23 mouse cellular contexts compared by ENCODE assay signal in the genomic region with DNA sequence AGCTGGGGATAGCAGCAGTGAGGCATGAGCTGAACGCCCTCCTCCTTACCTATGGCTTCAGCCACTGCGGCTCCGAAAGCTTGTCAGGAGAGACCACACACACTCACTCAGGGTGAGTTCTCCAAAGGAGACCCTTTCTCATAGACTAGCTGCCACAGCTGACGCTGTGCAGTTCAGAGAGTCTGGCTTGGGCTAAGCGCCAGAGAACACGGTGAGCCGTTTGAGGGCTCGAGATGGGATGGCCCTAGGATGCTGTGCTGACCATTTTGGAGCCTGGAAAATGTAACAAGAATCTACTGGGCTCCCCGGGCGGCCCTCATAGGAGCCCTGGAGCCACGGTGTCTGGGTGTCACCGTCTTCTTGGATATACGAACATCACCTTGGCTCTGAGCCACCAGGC.
"Had no signal": no experiment of that assay in that cellular context is flagged by ENCODE, and none has a peak within 500 bp of the region (broad histone marks: within the 10 kb centered on the region; RNA-seq: fewer than 3 reads in every experiment).

No protein-coding gene starts in this region.

- DNase-seq: kidney, adult 8-10 months; kidney, postnatal 10 days; kidney, postnatal 36 days; layer of hippocampus, postnatal 36 days; liver; liver, embryonic 13.5 days; lung, adult 2 months; lung, postnatal 14 days; lung, postnatal 4 days; right cerebral cortex, adult 18-20 months; right cerebral cortex, postnatal 14 days; right cerebral cortex, postnatal 4 days; thymus, adult 2 months; thymus, postnatal 14 days; thymus, postnatal 4 days had no signal

- H3K9ac ChIP-seq: kidney, embryonic 15.5 days; limb, embryonic 13.5 days; liver, embryonic 13.5 days; midbrain, embryonic 12.5 days; midbrain, embryonic 15.5 days; neural tube, embryonic 12.5 days; neural tube, embryonic 15.5 days had no signal

- H3K4me2 ChIP-seq: kidney, embryonic 15.5 days; limb, embryonic 13.5 days; liver, embryonic 13.5 days; midbrain, embryonic 12.5 days; midbrain, embryonic 15.5 days; neural tube, embryonic 12.5 days; neural tube, embryonic 15.5 days had no signal

- H3K9me3 ChIP-seq: kidney, embryonic 15.5 days; limb, embryonic 10.5 days; limb, embryonic 13.5 days; liver, embryonic 13.5 days; midbrain, embryonic 12.5 days; midbrain, embryonic 15.5 days; neural tube, embryonic 12.5 days; neural tube, embryonic 15.5 days had no signal

- ATAC-seq: midbrain, embryonic 15.5 days had no signal

- H3K27ac ChIP-seq: kidney, embryonic 15.5 days; left cerebral cortex, adult 2 months; limb, embryonic 10.5 days; limb, embryonic 13.5 days; liver, embryonic 13.5 days; midbrain, embryonic 12.5 days; midbrain, embryonic 15.5 days; neural tube, embryonic 12.5 days; neural tube, embryonic 15.5 days had no signal

- H3K27me3 ChIP-seq: kidney, embryonic 15.5 days; limb, embryonic 13.5 days; midbrain, embryonic 12.5 days; midbrain, embryonic 15.5 days; neural tube, embryonic 12.5 days; neural tube, embryonic 15.5 days had no signal

- H3K36me3 ChIP-seq: kidney, embryonic 15.5 days; liver, embryonic 13.5 days; midbrain, embryonic 12.5 days; midbrain, embryonic 15.5 days; neural tube, embryonic 15.5 days had no signal

- H3K4me1 ChIP-seq: kidney, embryonic 15.5 days; liver, embryonic 13.5 days; midbrain, embryonic 15.5 days had no signal

- H3K4me3 ChIP-seq: kidney, embryonic 15.5 days; left cerebral cortex, adult 2 months; limb, embryonic 10.5 days; limb, embryonic 13.5 days; liver, embryonic 13.5 days; midbrain, embryonic 12.5 days; midbrain, embryonic 15.5 days; neural tube, embryonic 12.5 days; neural tube, embryonic 15.5 days had no signal
